Mouse (Mus musculus) urinary bladder, postnatal 25 days (tissue): ENCODE data around the gene Gars.

Experiments used
- DNase-seq: peaks from one replicate; pipeline ENCODE4 v3.0.0; 2022; ENCODE audit warnings: low spot score

Gene Gars

GRCm38 (mm10) chr6:55037799-55038670 lies at the start of gene Gars:
Gene Gars (plus strand): TSS chr6:55038007.
- peak; percentile 83 for DNase-seq

GRCm38 (mm10) chr6:54988141-54988540 lies 49.7 kb upstream of the Gars start:
- no peak for DNase-seq

GRCm38 (mm10) chr6:54991189-54991588 lies 46.6 kb upstream of the Gars start:
- DNase-seq: no peak

GRCm38 (mm10) chr6:54992141-54992540 lies 45.7 kb upstream of the Gars start:
- DNase-seq: no peak

- DNase-seq: peak; percentile 83
These were observed 45.0 kb upstream of the Gars start, which contains the start of gene Ggct for GRCm38 (mm10) chr6:54992734-54993260. Gene Ggct (minus strand): TSS chr6:54992950.

- DNase-seq: no peak
These were observed 41.4 kb upstream of the Gars start for GRCm38 (mm10) chr6:54996361-54996760.

- no peak for DNase-seq
These were observed 40.1 kb upstream of the Gars start for GRCm38 (mm10) chr6:54997726-54998125.

GRCm38 (mm10) chr6:55001320-55001719 lies 36.5 kb upstream of the Gars start:
- no peak for DNase-seq

- DNase-seq: no peak
These were observed 35.4 kb upstream of the Gars start for GRCm38 (mm10) chr6:55002438-55002837.

- no peak for DNase-seq
These were observed 34.2 kb upstream of the Gars start for GRCm38 (mm10) chr6:55003559-55003958.

- no peak for DNase-seq
These were observed 29.4 kb upstream of the Gars start for GRCm38 (mm10) chr6:55008401-55008800.

GRCm38 (mm10) chr6:55009391-55010230 lies 28.2 kb upstream of the Gars start:
- DNase-seq: no peak

GRCm38 (mm10) chr6:55010330-55011091 lies 27.3 kb upstream of the Gars start:
- DNase-seq: no peak

- DNase-seq: no peak
These were observed 25.3 kb upstream of the Gars start for GRCm38 (mm10) chr6:55012516-55012915.

- no peak for DNase-seq
These were observed 23.6 kb upstream of the Gars start for GRCm38 (mm10) chr6:55014184-55014583.

GRCm38 (mm10) chr6:55016236-55016635 lies 21.6 kb upstream of the Gars start:
- peak; percentile 33 for DNase-seq

GRCm38 (mm10) chr6:55016710-55017583 lies 20.9 kb upstream of the Gars start:
- peak; percentile 43 for DNase-seq

- no peak for DNase-seq
These were observed 19.4 kb upstream of the Gars start for GRCm38 (mm10) chr6:55018417-55018816.

GRCm38 (mm10) chr6:55021806-55022205 lies 16.0 kb upstream of the Gars start:
- no peak for DNase-seq

- no peak for DNase-seq
These were observed 10.2 kb upstream of the Gars start for GRCm38 (mm10) chr6:55027642-55028041.

GRCm38 (mm10) chr6:55036731-55037130 lies 1.1 kb upstream of the Gars start:
- no peak for DNase-seq
